Mouse (Mus musculus) heart, embryonic 13.5 days (tissue): Measurements from ENCODE around the gene Pi16. TPM values are rescaled to one million over a fixed set of nuclear protein-coding genes. Genes with fewer than 3 reads are reported as not detected.

Experiments used
- ATAC-seq: fragments of 200-750 bp; cut with Nextera tagmentation; 2 replicates; pipeline ENCODE4 v1.8.0; 2017; ENCODE audit warnings: moderate TSS enrichment; ENCODE audit not compliant: insufficient number of reproducible peaks, low FRiP score, low TSS enrichment; ENCODE audit errors: extremely low read depth
- H3K27ac ChIP-seq: fragments of 300-500 bp; sonication (generic); replicated peaks from 2 replicates; pipeline ENCODE4 v1.5.1; 2015; ENCODE audit warnings: moderate library complexity, mild to moderate bottlenecking, inconsistent platforms
- H3K27me3 ChIP-seq: fragments of 300-500 bp; sonication (generic); replicated peaks from 2 replicates; pipeline ENCODE4 v1.6.1; 2015; ENCODE audit warnings: mild to moderate bottlenecking, inconsistent platforms
- H3K36me3 ChIP-seq: fragments of 300-500 bp; sonication (generic); 2 replicates; pipeline ENCODE4 v1.6.1; 2015; ENCODE audit warnings: mild to moderate bottlenecking, inconsistent platforms
- H3K4me1 ChIP-seq: fragments of 300-500 bp; sonication (generic); 2 replicates; pipeline ENCODE4 v1.6.1; 2015; ENCODE audit warnings: inconsistent platforms
- H3K4me2 ChIP-seq: fragments of 300-500 bp; sonication (generic); 2 replicates; pipeline ENCODE4 v1.6.1; 2015; ENCODE audit warnings: inconsistent platforms, mild to moderate bottlenecking, moderate library complexity
- H3K4me3 ChIP-seq: fragments of 300-500 bp; sonication (generic); 2 replicates; pipeline ENCODE4 v1.5.1; 2015; ENCODE audit warnings: moderate library complexity, mild to moderate bottlenecking, inconsistent platforms
- H3K9ac ChIP-seq: fragments of 300-500 bp; sonication (generic); 2 replicates; pipeline ENCODE4 v1.6.1; 2015; ENCODE audit warnings: inconsistent platforms, mild to moderate bottlenecking, moderate library complexity
- H3K9me3 ChIP-seq: fragments of 300-500 bp; sonication (generic); 2 replicates; pipeline ENCODE4 v1.6.1; 2016; ENCODE audit warnings: inconsistent platforms
- WGBS: fragments of 180-500 bp; shearing (Covaris S2); methylation state at CpG from one replicate; pipeline ENCODE4 v1.1.7; 2015; ENCODE audit warnings: mixed read lengths; 5-methylcytosine and 5-hydroxymethylcytosine counted together
- polyA plus RNA-seq: library from polyadenylated mRNA; unstranded; fragments of >200 nt; fragmentation: Nextera tagmentation; extraction: Ambion mirVana; gene quantifications from 2 replicates; pipeline ENCODE4 v1.2.1, GENCODE M21; 2015

The Pi16 gene
- polyA plus RNA-seq, 1 experiment from 2014 or later: 1.9 TPM

DNA sequence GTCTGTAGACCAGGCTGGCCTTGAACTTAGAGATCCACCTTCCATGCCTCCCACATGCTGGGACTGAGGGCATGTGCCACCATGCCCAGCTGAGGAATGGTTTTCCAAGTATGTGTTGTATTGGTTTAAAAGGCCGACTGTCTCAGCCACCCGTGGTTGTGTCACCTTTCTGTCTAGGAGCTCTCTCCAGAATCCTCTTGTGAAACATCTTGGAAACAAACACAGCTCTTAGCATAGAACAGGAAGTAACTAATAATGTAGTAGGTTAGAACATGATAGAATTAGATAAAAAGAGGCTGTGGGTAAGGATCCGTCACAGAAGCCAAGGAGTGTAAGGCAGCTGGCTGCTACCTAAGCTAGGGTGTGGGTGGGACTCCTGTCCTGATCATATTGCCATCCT is 24.5 kb upstream of the Pi16 start:
- Histone ChIP-seq H3K9ac (no peak overlapping the region), H3K27me3 (no peaks in the 10 kb centered on the region), H3K4me2 (no peak overlapping the region), H3K4me3 (no peak overlapping the region), H3K36me3 (peaks cover 77% of the 10 kb centered on the region), H3K27ac (no peak overlapping the region), H3K9me3 (no peaks in the 10 kb centered on the region), H3K4me1 (peaks cover 5% of the 10 kb centered on the region; the same call in 1 of the 2 replicates)
- no peak for ATAC-seq
- WGBS: 84% methylated on average over 3 of the region's 3 CpGs

DNA sequence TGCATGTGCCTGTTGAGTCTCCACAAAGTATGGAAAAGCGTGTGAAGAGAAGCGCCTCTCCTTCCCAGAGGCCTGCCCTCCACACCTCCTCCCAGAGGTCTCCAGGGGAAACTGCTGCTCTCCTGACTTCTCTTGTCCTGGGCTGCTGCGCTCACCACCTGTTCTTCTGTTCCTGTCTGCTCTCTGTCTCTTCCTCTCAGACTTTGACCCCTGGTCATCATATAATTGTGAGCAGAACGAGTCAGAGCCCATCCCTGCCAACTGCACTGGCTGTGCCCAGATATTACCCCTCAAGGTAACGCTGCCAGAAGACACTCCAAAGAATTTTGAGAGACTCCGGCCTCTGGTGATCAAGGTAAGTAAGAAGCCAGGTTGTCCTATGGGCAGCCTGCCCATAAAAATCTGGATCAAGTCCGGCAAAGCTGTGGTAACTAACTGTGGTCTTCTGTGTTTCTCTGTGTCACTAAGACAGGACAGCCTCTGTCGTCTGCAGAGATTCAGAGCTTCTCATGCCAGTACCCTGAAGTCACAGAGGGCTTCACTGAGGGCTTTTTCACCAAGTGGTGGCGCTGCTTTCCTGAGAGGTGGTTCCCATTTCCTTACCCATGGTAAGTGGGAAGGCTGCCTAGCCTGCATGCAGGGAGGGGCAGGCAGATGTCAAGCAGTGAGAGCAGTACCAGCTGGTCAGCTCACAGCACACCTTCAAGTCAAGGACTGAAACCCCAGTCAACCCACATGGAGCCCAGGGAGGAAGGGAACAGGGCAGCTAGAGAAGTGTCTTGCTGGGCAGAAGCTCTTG is 23.5 kb upstream of the Pi16 start:
- Histone ChIP-seq H3K27me3 (no peaks in the 10 kb centered on the region), H3K4me2 (no peak overlapping the region), H3K27ac (no peak overlapping the region), H3K36me3 (peaks cover 81% of the 10 kb centered on the region), H3K9ac (no peak overlapping the region), H3K4me1 (peaks cover 6% of the 10 kb centered on the region), H3K9me3 (no peaks in the 10 kb centered on the region), H3K4me3 (no peak overlapping the region)
- no peak for ATAC-seq
- WGBS: 76% methylated on average over 9 of the region's 9 CpGs

DNA sequence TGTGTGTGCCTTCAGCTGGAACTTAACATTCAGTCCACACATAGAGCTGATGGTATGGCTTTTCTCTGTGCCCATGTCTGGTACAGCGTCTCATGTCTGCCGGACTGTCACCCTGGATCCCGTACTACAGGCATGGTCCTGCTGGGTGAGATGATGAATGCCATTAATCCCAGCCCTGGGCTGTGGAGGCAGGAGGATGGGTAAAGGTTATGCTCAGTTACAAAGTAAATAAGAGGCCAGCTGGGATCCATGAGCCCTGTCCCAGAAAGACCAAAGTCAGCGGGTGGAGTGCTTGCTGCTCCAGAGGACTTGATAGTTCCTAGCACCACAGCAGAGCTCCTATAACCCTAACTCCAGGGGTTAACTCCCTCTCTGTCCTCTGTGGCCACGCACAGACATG is 21.6 kb upstream of the Pi16 start:
- Histone ChIP-seq H3K9ac (no peak overlapping the region), H3K9me3 (no peaks in the 10 kb centered on the region), H3K4me3 (no peak overlapping the region), H3K36me3 (peaks cover 93% of the 10 kb centered on the region), H3K27ac (no peak overlapping the region), H3K4me1 (peaks cover 14% of the 10 kb centered on the region), H3K4me2 (no peak overlapping the region), H3K27me3 (no peaks in the 10 kb centered on the region)
- no peak for ATAC-seq
- WGBS: 79% methylated on average over 5 of the region's 5 CpGs

DNA sequence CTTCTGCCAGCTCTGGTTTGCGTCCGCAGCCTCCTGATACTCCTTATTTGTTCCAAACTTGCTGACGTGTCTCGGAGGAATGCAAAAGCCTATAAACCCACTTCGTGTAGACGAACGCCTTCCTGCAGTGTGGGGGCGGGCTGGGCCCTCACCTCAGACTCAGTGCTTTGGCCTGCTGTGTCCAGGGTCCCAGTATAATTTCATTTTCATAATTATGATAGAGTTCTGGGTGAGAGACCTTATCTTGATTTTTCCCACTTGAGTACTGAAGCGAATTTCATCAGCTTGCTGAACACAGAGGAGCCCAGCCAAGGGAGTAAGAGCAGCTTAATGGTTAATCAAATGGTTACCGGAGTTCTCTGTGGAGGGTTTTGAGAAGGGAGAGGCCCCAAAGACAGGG is 20.2 kb upstream of the Pi16 start:
- Histone ChIP-seq H3K4me1 (peaks cover 28% of the 10 kb centered on the region), H3K4me3 (no peak overlapping the region), H3K27ac (no peak overlapping the region), H3K9me3 (no peaks in the 10 kb centered on the region), H3K27me3 (no peaks in the 10 kb centered on the region), H3K36me3 (peaks cover 90% of the 10 kb centered on the region), H3K9ac (no peak overlapping the region), H3K4me2 (no peak overlapping the region)
- no peak for ATAC-seq
- 53% methylated on average over 10 of the region's 10 CpGs for WGBS

DNA sequence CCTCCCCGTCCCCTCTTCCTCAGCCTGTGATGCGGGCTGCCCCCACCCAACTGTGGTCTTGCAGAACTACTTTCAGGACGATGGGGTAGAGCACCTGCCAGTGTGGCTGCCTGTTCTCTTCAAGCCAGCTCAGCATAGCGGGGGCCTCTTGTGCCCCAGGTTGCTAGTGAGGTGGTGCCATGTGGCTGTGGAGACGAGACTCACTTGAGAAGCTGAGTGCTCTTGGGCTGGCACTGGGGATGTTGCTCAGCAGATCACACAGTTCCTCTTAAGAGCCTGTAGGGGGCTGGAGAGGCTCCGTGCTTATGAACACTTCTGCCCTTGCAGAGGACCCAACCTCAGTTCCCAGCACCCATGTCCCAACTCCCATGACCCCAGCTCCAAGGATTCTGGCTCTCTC is 19.7 kb upstream of the Pi16 start:
- H3K27ac ChIP-seq: no peak overlapping the region
- 85% methylated on average over 6 of the region's 6 CpGs for WGBS
- peaks cover 33% of the 10 kb centered on the region for H3K4me1 ChIP-seq
- no peak for ATAC-seq
- H3K9me3 ChIP-seq: no peaks in the 10 kb centered on the region
- no peak overlapping the region for H3K9ac ChIP-seq
- no peaks in the 10 kb centered on the region for H3K27me3 ChIP-seq
- peaks cover 87% of the 10 kb centered on the region for H3K36me3 ChIP-seq
- no peak overlapping the region for H3K4me2 ChIP-seq
- no peak overlapping the region for H3K4me3 ChIP-seq

DNA sequence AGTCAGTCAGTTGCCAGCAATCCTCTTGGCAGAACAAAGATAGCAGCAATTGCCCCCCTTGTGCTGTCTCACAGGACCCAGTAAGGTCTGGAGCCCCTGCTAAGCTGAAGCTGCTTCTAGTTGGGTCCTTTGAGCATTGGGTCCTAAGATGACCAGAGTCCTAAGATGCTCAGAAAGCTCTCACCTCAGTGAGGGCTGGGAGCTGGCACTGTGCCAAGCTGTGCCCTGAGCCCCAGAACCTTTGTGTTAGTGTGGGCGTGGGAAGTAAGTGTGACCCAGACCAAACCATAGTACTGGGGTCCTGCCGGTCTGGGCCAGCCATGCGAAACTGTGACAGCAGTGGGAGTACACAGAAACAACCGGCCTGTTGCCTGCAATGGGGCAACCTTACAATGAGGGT is 18.2 kb upstream of the Pi16 start:
- 91% methylated on average over 4 of the region's 4 CpGs for WGBS

DNA sequence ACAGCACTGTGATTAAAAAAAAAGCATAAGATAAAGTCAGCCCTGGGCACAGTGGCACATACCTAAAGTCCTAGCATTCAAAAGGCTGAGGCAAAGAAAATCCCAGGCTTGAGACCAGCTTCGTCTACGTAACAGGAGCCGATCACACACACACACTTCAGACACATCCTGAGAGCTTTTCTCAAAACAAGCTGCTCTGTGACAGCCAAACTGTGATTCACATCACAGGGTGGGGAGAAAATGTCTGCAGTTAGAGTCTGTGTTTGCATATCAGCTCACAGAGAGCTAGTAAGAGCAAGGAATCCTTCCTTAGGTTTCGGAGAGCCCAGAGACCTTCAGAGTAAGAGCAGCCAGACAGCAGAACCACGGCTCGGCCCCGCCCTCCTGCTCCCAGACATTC is 16.6 kb upstream of the Pi16 start:
- no peaks in the 10 kb centered on the region for H3K27me3 ChIP-seq
- peaks cover 56% of the 10 kb centered on the region for H3K36me3 ChIP-seq
- peak overlapping the region; percentile 30; the same call in 1 of the 2 replicates for H3K27ac ChIP-seq
- H3K9ac ChIP-seq: no peak overlapping the region
- peaks cover 63% of the 10 kb centered on the region for H3K4me1 ChIP-seq
- H3K4me2 ChIP-seq: no peak overlapping the region
- H3K4me3 ChIP-seq: no peak overlapping the region
- WGBS: 83% methylated on average over 7 of the region's 7 CpGs
- no peaks in the 10 kb centered on the region for H3K9me3 ChIP-seq
- ATAC-seq: no peak

More for the DNA sequence above, 18.2 kb upstream of the Pi16 start:
- no peak overlapping the region for H3K27ac ChIP-seq
- no peaks in the 10 kb centered on the region for H3K27me3 ChIP-seq
- no peak overlapping the region for H3K9ac ChIP-seq
- no peaks in the 10 kb centered on the region for H3K9me3 ChIP-seq
- H3K4me2 ChIP-seq: no peak overlapping the region
- H3K36me3 ChIP-seq: peaks cover 73% of the 10 kb centered on the region
- peaks cover 46% of the 10 kb centered on the region for H3K4me1 ChIP-seq
- H3K4me3 ChIP-seq: no peak overlapping the region
- ATAC-seq: no peak

DNA sequence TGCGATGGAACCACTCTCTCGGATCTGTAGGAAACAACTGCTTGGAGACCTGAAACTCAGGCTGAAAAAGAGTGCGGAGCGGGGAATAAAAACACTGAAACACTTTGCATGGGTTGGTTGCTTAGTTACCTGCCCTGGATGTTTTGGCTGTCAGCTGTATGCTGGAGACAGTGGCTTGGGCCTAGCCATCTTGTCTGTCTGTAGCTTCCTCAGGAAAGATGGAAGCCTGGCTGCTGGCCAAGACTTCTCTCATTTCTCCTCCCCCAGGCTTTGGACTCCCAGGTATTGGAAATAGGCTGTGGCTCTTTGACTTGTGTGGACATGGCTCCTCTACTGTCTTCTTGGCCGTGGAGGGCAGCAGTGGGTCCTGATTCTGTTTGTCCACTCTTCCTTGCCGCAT is 16.1 kb upstream of the Pi16 start:
- H3K36me3 ChIP-seq: peaks cover 51% of the 10 kb centered on the region
- H3K27me3 ChIP-seq: no peaks in the 10 kb centered on the region
- H3K27ac ChIP-seq: peak overlapping the region; percentile 30; the same call in 1 of the 2 replicates
- no peak overlapping the region for H3K9ac ChIP-seq
- H3K4me2 ChIP-seq: no peak overlapping the region
- H3K9me3 ChIP-seq: no peaks in the 10 kb centered on the region
- no peak overlapping the region for H3K4me3 ChIP-seq
- no peak for ATAC-seq
- WGBS: 85% methylated on average over 6 of the region's 6 CpGs
- H3K4me1 ChIP-seq: peaks cover 64% of the 10 kb centered on the region

DNA sequence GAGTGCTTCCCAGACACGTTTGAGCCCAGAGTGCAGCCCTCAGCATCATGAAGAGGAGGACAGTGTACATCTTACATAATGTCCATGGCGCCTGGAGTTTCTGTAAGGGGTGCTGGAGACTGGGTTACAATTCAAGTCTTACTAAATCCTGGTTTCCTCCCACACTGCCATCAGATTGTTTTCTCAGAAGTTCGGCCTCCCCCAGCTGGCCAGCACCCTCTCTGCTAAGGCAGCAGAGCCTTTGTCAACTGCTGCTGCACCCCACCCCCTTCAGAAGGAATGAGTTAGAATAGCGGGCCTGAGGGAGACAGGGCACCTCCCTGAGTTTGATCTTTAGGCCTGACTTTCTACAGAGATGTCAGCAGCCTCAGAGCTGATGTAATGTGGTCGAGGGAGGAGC is 15.3 kb upstream of the Pi16 start:
- Histone ChIP-seq H3K9me3 (no peaks in the 10 kb centered on the region), H3K4me1 (peaks cover 64% of the 10 kb centered on the region), H3K9ac (no peak overlapping the region), H3K36me3 (peaks cover 45% of the 10 kb centered on the region), H3K27ac (peak overlapping the region; percentile 12; the same call in 1 of the 2 replicates), H3K27me3 (0 out of 2 replicates have a peak, but pooled peaks cover 2% of the 10 kb centered on the region), H3K4me3 (no peak overlapping the region), H3K4me2 (no peak overlapping the region)
- whole genome bisulfite sequencing: 43% methylated on average over 5 of the region's 5 CpGs
- no peak for ATAC-seq

DNA sequence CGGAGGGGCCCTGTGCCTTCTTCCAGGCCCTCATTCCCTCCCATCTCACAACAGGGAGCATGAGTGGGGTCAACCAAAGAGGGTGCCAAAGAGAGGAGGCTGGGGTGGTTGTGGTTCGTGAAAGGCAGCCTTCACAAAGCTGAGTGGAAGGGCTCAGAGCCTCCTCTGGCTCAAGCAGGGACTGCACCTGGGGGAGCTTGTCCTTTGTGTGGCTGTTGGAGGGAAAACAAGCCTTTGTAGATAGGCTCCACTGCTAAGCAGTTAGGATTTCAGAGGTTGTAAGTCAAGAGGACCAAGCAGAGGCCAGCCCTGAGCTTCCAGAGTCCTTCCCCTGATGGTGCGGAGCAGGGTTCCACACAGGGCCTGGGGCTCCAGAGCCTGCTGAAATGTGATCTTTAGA is 14.4 kb upstream of the Pi16 start:
- 58% methylated on average over 3 of the region's 3 CpGs for WGBS
- no peak overlapping the region for H3K4me2 ChIP-seq
- no peak overlapping the region for H3K9ac ChIP-seq
- peaks cover 59% of the 10 kb centered on the region for H3K4me1 ChIP-seq
- no peak overlapping the region for H3K4me3 ChIP-seq
- H3K9me3 ChIP-seq: no peaks in the 10 kb centered on the region
- H3K27ac ChIP-seq: no peak overlapping the region
- no peak for ATAC-seq
- 0 out of 2 replicates have a peak, but pooled peaks cover 4% of the 10 kb centered on the region for H3K27me3 ChIP-seq
- H3K36me3 ChIP-seq: peaks cover 36% of the 10 kb centered on the region

DNA sequence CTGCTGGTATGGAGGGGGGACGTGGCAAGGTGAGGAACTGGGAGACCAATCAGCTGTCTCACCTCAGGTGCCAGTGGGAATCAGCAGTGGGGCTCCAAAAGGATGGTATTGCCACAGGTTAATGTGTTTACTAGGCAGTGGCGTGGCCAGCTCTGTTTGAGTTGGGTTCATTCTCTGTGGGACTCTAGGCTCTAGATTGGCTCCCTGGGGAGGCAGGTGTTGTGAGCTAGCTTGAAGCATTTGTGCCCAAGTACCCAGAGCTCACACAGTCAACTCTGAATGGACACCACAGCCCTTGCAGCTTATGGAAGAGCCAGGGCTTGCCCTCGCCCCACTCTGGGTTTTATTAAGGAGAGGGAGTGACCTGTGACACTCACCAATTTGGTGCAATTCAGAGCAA is 13.6 kb upstream of the Pi16 start:
- no peaks in the 10 kb centered on the region for H3K9me3 ChIP-seq
- H3K36me3 ChIP-seq: peaks cover 30% of the 10 kb centered on the region
- no peak overlapping the region for H3K27ac ChIP-seq
- no peak overlapping the region for H3K4me2 ChIP-seq
- ATAC-seq: no peak
- 82% methylated on average over 3 of the region's 3 CpGs for WGBS
- 0 out of 2 replicates have a peak, but pooled peaks cover 4% of the 10 kb centered on the region for H3K27me3 ChIP-seq
- no peak overlapping the region for H3K4me3 ChIP-seq
- H3K4me1 ChIP-seq: peaks cover 59% of the 10 kb centered on the region
- H3K9ac ChIP-seq: no peak overlapping the region
